ENCODE assay signal across 9 mouse cellular contexts in genomic region chr6:128856250-128856649, GRCm38 (mm10). TPM values are rescaled to one million over a fixed set of nuclear protein-coding genes. Genes with fewer than 3 reads are reported as not detected.
A peak's percentile ranks its signal among the peaks of the same experiment; 100 is the strongest.
DNase-seq lines count a peak whose midpoint lies in the region; ATAC-seq and TF ChIP-seq lines count a peak whose summit lies in the region.
"Had no signal": no experiment of that assay in that cellular context is flagged by ENCODE, and none has a peak within 500 bp of the region (broad histone marks: within the 10 kb centered on the region; RNA-seq: fewer than 3 reads in every experiment).

No protein-coding gene starts in this region.

- intact Hi-C loops in left cerebral cortex, adult 2 months (cut with DNase I) = loop anchor here (2.0 kb wide), 1 partner anchor 17 kb away; no protein-coding TSS in a partner anchor
- intact Hi-C loops in heart, postnatal 36 days (cut with DNase I) = loop anchor here (5.0 kb wide), 1 partner anchor 106 kb away; no protein-coding TSS in a partner anchor

- no peak overlapping the region for H3K4me3 ChIP-seq in left cerebral cortex, adult 2 months

- peak; percentile 40 to 41 for DNase-seq in left cerebral cortex, adult 2 months (ENCODE audit: extremely low spot score in 1 of 2, low spot score in 2 of 2)
- DNase-seq in left cerebral cortex, adult 11 months (ENCODE audit: low spot score) = no peak
- peak; percentile 42 for DNase-seq in adipocyte (ENCODE audit: low spot score)
- peak; percentile 75 to 82 for DNase-seq in heart, postnatal 36 days
- DNase-seq in kidney, postnatal 4 days = peak; percentile 86 to 90
- peak; percentile 94 to 96 for DNase-seq in lung, postnatal 4 days
- peak; percentile 13 for DNase-seq in yolk sac, embryonic 10.5 days (ENCODE audit: low spot score)

- H3K27ac ChIP-seq in left cerebral cortex, adult 2 months = no peak overlapping the region; the same call in 1 of the 2 replicates

- peak; percentile 86 for ATAC-seq in common myeloid progenitor, adult 5-6 weeks (replicated peaks; ENCODE audit: low read depth, poor library complexity, severe bottlenecking)

- no peak; the same call in none of the 2 replicates for TF ChIP-seq CTCF in left cerebral cortex, adult 2 months (IDR thresholded peaks at IDR 0.05)

RNA-seq across cellular contexts. Expression of gene Klrb1b, which starts 30.1 kb away (rescaled TPM):
- not detected for total RNA-seq in left cerebral cortex, adult 2 months (2021)
- total RNA-seq in common myeloid progenitor, adult 5-6 weeks (2017) = not detected in 2 replicates
- total RNA-seq in heart, postnatal 36 days (2021) = not detected
- total RNA-seq: ES-E14 had no signal

RNA-seq across cellular contexts. Expression of gene Gm44511, which starts 30.1 kb away (rescaled TPM):
- total RNA-seq in left cerebral cortex, adult 2 months (2021) = not detected
- total RNA-seq in common myeloid progenitor, adult 5-6 weeks (2017) = 1.5 and 2.0 TPM in 2 replicates
- total RNA-seq in heart, postnatal 36 days (2021) = not detected
- total RNA-seq: ES-E14 had no signal

RNA-seq across cellular contexts. Expression of gene Clec2i, which starts 31.1 kb away (rescaled TPM):
- not detected for total RNA-seq in left cerebral cortex, adult 2 months (2021)
- total RNA-seq in common myeloid progenitor, adult 5-6 weeks (2017) = 8.0 and 8.1 TPM in 2 replicates
- not detected for total RNA-seq in heart, postnatal 36 days (2021)

RNA-seq across cellular contexts. Expression of gene BC035044, which starts 34.7 kb away (rescaled TPM):
- total RNA-seq in left cerebral cortex, adult 2 months (2021) = 1 to 10 TPM in 1 of 2 experiments, under 1 TPM in 1; 0.94 to 1.5 TPM
- 213 and 215 TPM in 2 replicates for total RNA-seq in common myeloid progenitor, adult 5-6 weeks (2017)
- under 1 TPM in 1 of 2 experiments, not detected in 1; 0.38 TPM for total RNA-seq in heart, postnatal 36 days (2021)
- total RNA-seq: ES-E14 had no signal
